Mouse (Mus musculus) midbrain, postnatal 0 days (tissue): ENCODE measurements around the gene Hoxb6. TPM values are rescaled to one million over a fixed set of nuclear protein-coding genes. Genes with fewer than 3 reads are reported as not detected.

Experiments
- ATAC-seq: fragments of 200-750 bp; cut with Nextera tagmentation; 2 replicates; pipeline ENCODE4 v1.8.0; 2017; ENCODE audit warnings: moderate number of reproducible peaks, mild to moderate bottlenecking, moderate TSS enrichment, moderate library complexity; ENCODE audit not compliant: low FRiP score
- DNase-seq: peaks from one replicate; pipeline ENCODE4 v3.0.0-alpha.2; 2015; ENCODE audit warnings: low spot score
- H3K27ac ChIP-seq: fragments of 300-500 bp; sonication (generic); 2 replicates; pipeline ENCODE4 v1.5.1; 2014; ENCODE audit warnings: low read depth, mild to moderate bottlenecking, low read length, mixed read lengths
- H3K27me3 ChIP-seq: fragments of 300-500 bp; sonication (generic); 2 replicates; pipeline ENCODE4 v1.6.1; 2014; ENCODE audit warnings: low read length, control low read depth, mixed read lengths; ENCODE audit not compliant: insufficient read depth
- H3K36me3 ChIP-seq: fragments of 300-500 bp; sonication (generic); 2 replicates; pipeline ENCODE4 v1.6.1; 2014; ENCODE audit warnings: low read length, control low read depth, mixed read lengths; ENCODE audit not compliant: insufficient read depth
- H3K4me1 ChIP-seq: fragments of 300-500 bp; sonication (generic); 2 replicates; pipeline ENCODE4 v1.6.1; 2014; ENCODE audit warnings: mild to moderate bottlenecking, control low read depth, antibody characterized with exemption, low read length, mixed read lengths; ENCODE audit not compliant: insufficient read depth
- H3K4me2 ChIP-seq: fragments of 300-500 bp; sonication (generic); 2 replicates; pipeline ENCODE4 v1.6.1; 2014; ENCODE audit warnings: low read depth, mild to moderate bottlenecking, low read length, mixed read lengths; ENCODE audit not compliant: poor library complexity, severe bottlenecking
- H3K4me3 ChIP-seq: fragments of 300-500 bp; sonication (generic); 2 replicates; pipeline ENCODE4 v1.5.1; 2014; ENCODE audit warnings: low read depth, mild to moderate bottlenecking, low read length, moderate library complexity
- H3K9ac ChIP-seq: fragments of 300-500 bp; sonication (generic); replicated peaks from 2 replicates; pipeline ENCODE4 v1.6.1; 2014; ENCODE audit warnings: mild to moderate bottlenecking, low read length, moderate library complexity, mixed read lengths; ENCODE audit not compliant: poor library complexity, severe bottlenecking
- H3K9me3 ChIP-seq: fragments of 300-500 bp; sonication (generic); 2 replicates; pipeline ENCODE4 v1.6.1; 2016; ENCODE audit warnings: low read length, control low read depth
- CTCF ChIP-seq: IDR thresholded peaks from 2 replicates; pipeline ENCODE4 v1.5.1; 2016; ENCODE audit warnings: antibody characterized with exemption, mild to moderate bottlenecking
- WGBS: fragments of 180-500 bp; shearing (Covaris S2); extraction: QIAGEN DNeasy Blood & Tissue Kit; methylation state at CpG from one replicate; pipeline ENCODE4 v1.1.7; 2014; 5-methylcytosine and 5-hydroxymethylcytosine counted together
- polyA plus RNA-seq: library from polyadenylated mRNA; unstranded; fragments of >200 nt; fragmentation: Nextera tagmentation; extraction: Ambion mirVana; gene quantifications from 2 replicates; pipeline ENCODE4 v1.2.1, GENCODE M21; 2015
- total RNA-seq: library from RNA; depleted of rRNA; stranded (reverse); fragments of >200 nt; gene quantifications from 2 replicates; pipeline ENCODE4 v1.2.3, GENCODE M21; 2014

Gene Hoxb6
- total and polyA plus RNA-seq, 2 experiments from 2014 or later: 0.22 TPM; not detected in 1

- H3K27ac ChIP-seq: no peak overlapping the region
- H3K9ac ChIP-seq: no peak overlapping the region
- DNase-seq: no peak
- H3K36me3 ChIP-seq: no peaks in the 10 kb centered on the region
- H3K4me3 ChIP-seq: no peak overlapping the region
- 12% methylated on average over 7 of the region's 7 CpGs for WGBS
- H3K4me1 ChIP-seq: no peaks in the 10 kb centered on the region
- no peak overlapping the region for H3K4me2 ChIP-seq
- ATAC-seq: no peak
- H3K27me3 ChIP-seq: peaks cover 97% of the 10 kb centered on the region
- H3K9me3 ChIP-seq: no peaks in the 10 kb centered on the region
- no peak for TF ChIP-seq CTCF
Observed at GRCm38 (mm10) chr11:96338957-96339855, 46.9 kb downstream of the Hoxb6 start.

- H3K4me1 ChIP-seq: no peaks in the 10 kb centered on the region
- ATAC-seq: no peak
- H3K9me3 ChIP-seq: no peaks in the 10 kb centered on the region
- peaks cover 97% of the 10 kb centered on the region for H3K27me3 ChIP-seq
- no peak overlapping the region for H3K4me2 ChIP-seq
- no peak for TF ChIP-seq CTCF
- peak; percentile 74 for DNase-seq
- 0 out of 2 replicates have a peak overlapping the region, but pooled peaks have one; percentile 6 for H3K4me3 ChIP-seq
- WGBS: under 1% methylated on average over 32 of the region's 36 CpGs
- no peaks in the 10 kb centered on the region for H3K36me3 ChIP-seq
- no peak overlapping the region for H3K27ac ChIP-seq
- H3K9ac ChIP-seq: no peak overlapping the region
Observed at GRCm38 (mm10) chr11:96340698-96341365, 48.6 kb downstream of the Hoxb6 start.

DNA sequence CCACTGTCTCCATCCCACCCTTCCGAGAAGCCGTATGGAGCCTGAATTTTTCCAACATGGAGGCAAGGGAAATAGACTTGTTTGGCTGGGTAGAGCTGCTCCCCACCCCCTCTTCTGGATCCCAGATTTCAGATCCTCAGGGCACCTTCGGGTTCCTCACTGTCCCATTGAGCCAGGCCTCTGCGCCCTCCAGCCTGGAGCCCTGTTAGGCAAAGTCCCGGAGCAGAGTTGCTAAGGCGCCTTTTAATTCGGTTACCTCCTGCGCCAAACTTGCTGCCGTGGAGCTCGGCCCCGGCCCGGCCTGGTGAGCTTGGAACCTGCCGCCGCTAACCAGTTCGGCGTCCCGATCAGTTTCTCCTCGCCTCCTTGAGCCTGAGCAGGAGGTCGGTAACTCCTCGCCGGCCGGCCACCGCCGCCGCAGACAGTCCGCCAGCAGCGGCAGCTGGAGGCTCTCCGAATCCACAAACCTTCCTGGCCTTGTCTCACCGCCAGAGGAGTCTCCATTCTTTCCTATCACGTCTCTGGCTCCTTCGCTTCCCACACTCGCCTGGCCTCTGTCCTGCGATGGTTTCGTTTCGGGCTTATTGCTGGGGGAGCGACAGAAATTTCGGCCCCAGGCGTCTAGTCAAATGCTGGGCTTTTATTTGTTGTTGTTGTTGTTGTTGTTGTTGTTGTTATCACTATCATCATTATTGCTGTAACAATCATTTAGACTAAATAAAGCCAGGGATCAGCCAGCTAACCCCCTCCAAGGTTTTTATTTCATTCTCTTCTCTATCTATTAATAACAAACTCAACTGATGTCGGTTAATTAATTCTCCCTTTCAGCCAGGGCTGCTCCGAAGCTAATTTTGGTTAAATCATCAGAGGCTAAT is 49.7 kb downstream of the Hoxb6 start:
- Histone ChIP-seq H3K4me3 (no peak overlapping the region), H3K27me3 (peaks cover 97% of the 10 kb centered on the region), H3K4me1 (no peaks in the 10 kb centered on the region), H3K27ac (no peak overlapping the region), H3K36me3 (no peaks in the 10 kb centered on the region), H3K9ac (no peak overlapping the region), H3K9me3 (no peaks in the 10 kb centered on the region), H3K4me2 (no peak overlapping the region)
- DNase-seq (peak; percentile 55), ATAC-seq (no peak)
- TF ChIP-seq CTCF: no peak
- WGBS: 2% methylated on average over 40 of the region's 40 CpGs

DNA sequence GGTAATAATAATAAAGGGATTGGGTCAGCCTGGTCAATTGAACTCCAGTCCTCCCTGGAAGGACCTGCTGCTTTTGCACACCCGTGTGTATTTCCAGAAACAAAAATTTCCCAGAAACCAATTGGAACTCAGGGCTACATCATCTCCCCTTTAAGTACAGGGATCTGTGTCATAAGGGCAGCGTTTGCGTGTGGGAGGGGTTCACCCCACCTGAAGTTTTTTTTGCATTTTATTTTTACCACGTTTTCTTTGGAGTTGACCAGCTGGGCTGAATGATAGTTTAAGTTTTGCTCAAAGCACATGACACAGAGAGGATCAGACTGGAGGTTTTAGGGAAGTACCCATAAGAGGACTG is 50.3 kb downstream of the Hoxb6 start:
- DNase-seq (peak; percentile 5), ATAC-seq (no peak)
- Histone ChIP-seq H3K36me3 (no peaks in the 10 kb centered on the region), H3K4me2 (no peak overlapping the region), H3K9me3 (no peaks in the 10 kb centered on the region), H3K4me1 (no peaks in the 10 kb centered on the region), H3K4me3 (no peak overlapping the region), H3K27me3 (peaks cover 94% of the 10 kb centered on the region), H3K9ac (no peak overlapping the region), H3K27ac (no peak overlapping the region)
- under 1% methylated on average over 4 of the region's 4 CpGs for WGBS
- TF ChIP-seq CTCF: no peak

GRCm38 (mm10) chr11:96343206-96343745 is 51.0 kb downstream of the Hoxb6 start:
- no peak overlapping the region for H3K4me2 ChIP-seq
- no peak overlapping the region for H3K4me3 ChIP-seq
- H3K4me1 ChIP-seq: no peaks in the 10 kb centered on the region
- H3K9ac ChIP-seq: no peak overlapping the region
- no peak for TF ChIP-seq CTCF
- H3K36me3 ChIP-seq: no peaks in the 10 kb centered on the region
- peak; percentile 3 for DNase-seq
- H3K9me3 ChIP-seq: no peaks in the 10 kb centered on the region
- H3K27ac ChIP-seq: no peak overlapping the region
- no peak for ATAC-seq
- 3% methylated on average over 2 of the region's 2 CpGs for WGBS
- H3K27me3 ChIP-seq: peaks cover 93% of the 10 kb centered on the region
